ENCODE assay signal across 10 mouse cellular contexts in genomic region chr5:113844106-113844505, GRCm38 (mm10). TPM values are rescaled to one million over a fixed set of nuclear protein-coding genes. Genes with fewer than 3 reads are reported as not detected.
DNase-seq lines count a peak whose midpoint lies in the region; ATAC-seq and TF ChIP-seq lines count a peak whose summit lies in the region.
"Had no signal": no experiment of that assay in that cellular context is flagged by ENCODE, and none has a peak within 500 bp of the region (broad histone marks: within the 10 kb centered on the region; RNA-seq: fewer than 3 reads in every experiment).

No protein-coding gene starts in this region.

- ATAC-seq in forebrain, embryonic 12.5 days (ENCODE audit: low FRiP score), result no peak
- ATAC-seq in forebrain, embryonic 16.5 days, result no peak
- no peak for ATAC-seq in limb, embryonic 12.5 days (ENCODE audit: insufficient number of reproducible peaks, insufficient read depth, low FRiP score, low TSS enrichment, low read depth)
- no peak for ATAC-seq in hindbrain, postnatal 0 days

- DNase-seq in limb, embryonic 10.5 days (ENCODE audit: low spot score), result no peak
- peak; percentile 58 for DNase-seq in brain, adult 2 months (ENCODE audit: low read depth, low spot score)
- DNase-seq in lung, postnatal 36 days, result peak; percentile 60
- DNase-seq in gastrocnemius, postnatal 14 days, result no peak
- DNase-seq in hindbrain, postnatal 0 days (ENCODE audit: low spot score), result no peak

- no peak overlapping the region for H3K9ac ChIP-seq in forebrain, embryonic 12.5 days
- H3K9ac ChIP-seq in forebrain, embryonic 16.5 days (replicated peaks; ENCODE audit: low read depth, low read length), result no peak overlapping the region
- no peak overlapping the region for H3K9ac ChIP-seq in limb, embryonic 12.5 days (replicated peaks)
- H3K9ac ChIP-seq in hindbrain, postnatal 0 days (replicated peaks; ENCODE audit: low read length), result no peak overlapping the region
- H3K9ac ChIP-seq: hindbrain, embryonic 14.5 days had no signal

- H3K9me3 ChIP-seq in forebrain, embryonic 12.5 days, result no peaks in the 10 kb centered on the region
- no peaks in the 10 kb centered on the region for H3K9me3 ChIP-seq in forebrain, embryonic 16.5 days (ENCODE audit: control insufficient read depth, low read length)
- no peaks in the 10 kb centered on the region for H3K9me3 ChIP-seq in limb, embryonic 12.5 days
- no peaks in the 10 kb centered on the region for H3K9me3 ChIP-seq in limb, embryonic 10.5 days (replicated peaks)
- no peaks in the 10 kb centered on the region for H3K9me3 ChIP-seq in hindbrain, postnatal 0 days (ENCODE audit: low read length)
- H3K9me3 ChIP-seq: megakaryocyte, embryonic 14.5 days had no signal

- WGBS in forebrain, embryonic 12.5 days, result 89% methylated on average over 15 of the region's 15 CpGs
- WGBS in forebrain, embryonic 16.5 days, result 85% methylated on average over 15 of the region's 15 CpGs
- 80% methylated on average over 15 of the region's 15 CpGs for WGBS in limb, embryonic 12.5 days
- 85% methylated on average over 15 of the region's 15 CpGs for WGBS in limb, embryonic 10.5 days
- WGBS in hindbrain, postnatal 0 days, result 83% methylated on average over 15 of the region's 15 CpGs

- TF ChIP-seq CTCF in hindbrain, postnatal 0 days (IDR thresholded peaks at IDR 0.05; ENCODE audit: low read depth), result no peak

- peaks cover 86% of the 10 kb centered on the region for H3K36me3 ChIP-seq in forebrain, embryonic 12.5 days (replicated peaks)
- H3K36me3 ChIP-seq in forebrain, embryonic 16.5 days (ENCODE audit: control insufficient read depth, insufficient read depth), result peaks cover 42% of the 10 kb centered on the region
- H3K36me3 ChIP-seq in limb, embryonic 12.5 days, result peaks cover 73% of the 10 kb centered on the region
- H3K36me3 ChIP-seq in limb, embryonic 10.5 days, result peaks cover 82% of the 10 kb centered on the region
- peaks cover 62% of the 10 kb centered on the region for H3K36me3 ChIP-seq in hindbrain, postnatal 0 days (ENCODE audit: insufficient read depth, low read length)

- no peak overlapping the region for H3K4me3 ChIP-seq in forebrain, embryonic 12.5 days (replicated peaks)
- no peak overlapping the region for H3K4me3 ChIP-seq in forebrain, embryonic 16.5 days (replicated peaks; ENCODE audit: low read length)
- H3K4me3 ChIP-seq in limb, embryonic 12.5 days (replicated peaks), result no peak overlapping the region
- no peak overlapping the region for H3K4me3 ChIP-seq in limb, embryonic 10.5 days
- H3K4me3 ChIP-seq in hindbrain, postnatal 0 days (ENCODE audit: low read length), result no peak overlapping the region
- H3K4me3 ChIP-seq: megakaryocyte, embryonic 14.5 days had no signal

- intact Hi-C loops in gastrocnemius, postnatal 14 days (cut with DNase I; ENCODE audit: low total_unique reads), result no loop called here

- H3K27me3 ChIP-seq in forebrain, embryonic 12.5 days, result no peaks in the 10 kb centered on the region
- no peaks in the 10 kb centered on the region for H3K27me3 ChIP-seq in forebrain, embryonic 16.5 days (replicated peaks; ENCODE audit: control insufficient read depth, insufficient read depth, low read length)
- H3K27me3 ChIP-seq in limb, embryonic 12.5 days, result no peaks in the 10 kb centered on the region
- H3K27me3 ChIP-seq in limb, embryonic 10.5 days (ENCODE audit: low read depth, poor library complexity, severe bottlenecking), result no peaks in the 10 kb centered on the region
- H3K27me3 ChIP-seq in hindbrain, postnatal 0 days (ENCODE audit: insufficient read depth, low read length), result no peaks in the 10 kb centered on the region
- H3K27me3 ChIP-seq: megakaryocyte, embryonic 14.5 days had no signal

- no peak overlapping the region for H3K4me2 ChIP-seq in forebrain, embryonic 12.5 days
- H3K4me2 ChIP-seq in forebrain, embryonic 16.5 days (ENCODE audit: low read length), result no peak overlapping the region
- H3K4me2 ChIP-seq in limb, embryonic 12.5 days, result no peak overlapping the region
- no peak overlapping the region for H3K4me2 ChIP-seq in hindbrain, postnatal 0 days (ENCODE audit: low read depth, low read length)
- H3K4me2 ChIP-seq: hindbrain, embryonic 14.5 days had no signal

- no peaks in the 10 kb centered on the region for H3K4me1 ChIP-seq in forebrain, embryonic 12.5 days
- no peaks in the 10 kb centered on the region for H3K4me1 ChIP-seq in forebrain, embryonic 16.5 days (replicated peaks; ENCODE audit: control insufficient read depth, insufficient read depth, low read length)
- peaks cover 5% of the 10 kb centered on the region; the same call in 1 of the 2 replicates for H3K4me1 ChIP-seq in limb, embryonic 12.5 days (replicated peaks)
- H3K4me1 ChIP-seq in limb, embryonic 10.5 days, result peaks cover 4% of the 10 kb centered on the region; the same call in 1 of the 2 replicates
- no peaks in the 10 kb centered on the region for H3K4me1 ChIP-seq in hindbrain, postnatal 0 days (ENCODE audit: insufficient read depth, low read length)

- H3K27ac ChIP-seq in forebrain, embryonic 12.5 days, result 0 out of 2 replicates have a peak overlapping the region, but pooled peaks have one; percentile 69
- H3K27ac ChIP-seq in forebrain, embryonic 16.5 days (ENCODE audit: low read length), result no peak overlapping the region
- 0 out of 2 replicates have a peak overlapping the region, but pooled peaks have one; percentile 19 for H3K27ac ChIP-seq in limb, embryonic 12.5 days
- H3K27ac ChIP-seq in limb, embryonic 10.5 days, result no peak overlapping the region
- H3K27ac ChIP-seq in hindbrain, postnatal 0 days, result no peak overlapping the region
- H3K27ac ChIP-seq: hindbrain, embryonic 14.5 days had no signal

RNA-seq across cellular contexts. Expression of gene Selplg, which starts 11.7 kb away (rescaled TPM):
- 0.82 and 0.88 TPM in 2 replicates for polyA plus RNA-seq in forebrain, embryonic 12.5 days (2016; fragmentation: Nextera tagmentation; extraction: Ambion mirVana)
- polyA plus RNA-seq in forebrain, embryonic 16.5 days (2015; fragmentation: Nextera tagmentation; extraction: Ambion mirVana), result 1.8 and 2.0 TPM in 2 replicates
- polyA plus RNA-seq in limb, embryonic 12.5 days (2016; fragmentation: Nextera tagmentation; extraction: Ambion mirVana), result 1.4 and 1.8 TPM in 2 replicates
- 0.60 and 0.80 TPM in 2 replicates for polyA plus RNA-seq in limb, embryonic 10.5 days (2016; fragmentation: Nextera tagmentation; extraction: Ambion mirVana)
- 1 to 10 TPM; 1.1 TPM for total RNA-seq in gastrocnemius, postnatal 14 days (2021)
- 2.8 and 4.1 TPM in 2 replicates for total RNA-seq in hindbrain, postnatal 0 days (2014; rRNA removed)
- 1.8 and 2.2 TPM in 2 replicates for polyA plus RNA-seq in hindbrain, postnatal 0 days (2015; fragmentation: Nextera tagmentation; extraction: Ambion mirVana)

RNA-seq across cellular contexts. Expression of gene Tmem119, which starts 43.8 kb away (rescaled TPM):
- 13.9 and 19.4 TPM in 2 replicates for polyA plus RNA-seq in forebrain, embryonic 12.5 days (2016; fragmentation: Nextera tagmentation; extraction: Ambion mirVana)
- 4.4 and 7.9 TPM in 2 replicates for polyA plus RNA-seq in forebrain, embryonic 16.5 days (2015; fragmentation: Nextera tagmentation; extraction: Ambion mirVana)
- 236 and 242 TPM in 2 replicates for polyA plus RNA-seq in limb, embryonic 12.5 days (2016; fragmentation: Nextera tagmentation; extraction: Ambion mirVana)
- 159 and 218 TPM in 2 replicates for polyA plus RNA-seq in limb, embryonic 10.5 days (2016; fragmentation: Nextera tagmentation; extraction: Ambion mirVana)
- total RNA-seq in gastrocnemius, postnatal 14 days (2021), result 10 to 100 TPM in 1 of 2 experiments, 1 to 10 TPM in 1; 5.8 to 11.2 TPM
- total RNA-seq in hindbrain, postnatal 0 days (2014; rRNA removed), result 5.2 and 9.2 TPM in 2 replicates
- 7.3 and 7.6 TPM in 2 replicates for polyA plus RNA-seq in hindbrain, postnatal 0 days (2015; fragmentation: Nextera tagmentation; extraction: Ambion mirVana)

Comparison
In these comparisons a context has a peak if more than half of its experiments do, and no peak if none do; other contexts are left out.
1. H3K27ac ChIP-seq: peak in forebrain, embryonic 12.5 days (single experiment) and limb, embryonic 12.5 days (single experiment); none in forebrain, embryonic 16.5 days (single experiment), limb, embryonic 10.5 days (single experiment) and hindbrain, postnatal 0 days (single experiment).
2. DNase-seq: peak in brain, adult 2 months (single experiment) and lung, postnatal 36 days (single experiment); none in limb, embryonic 10.5 days (single experiment), gastrocnemius, postnatal 14 days (single experiment) and hindbrain, postnatal 0 days (single experiment).